Comparison of ENCODE assay signal across 8 mouse cellular contexts in the genomic region with DNA sequence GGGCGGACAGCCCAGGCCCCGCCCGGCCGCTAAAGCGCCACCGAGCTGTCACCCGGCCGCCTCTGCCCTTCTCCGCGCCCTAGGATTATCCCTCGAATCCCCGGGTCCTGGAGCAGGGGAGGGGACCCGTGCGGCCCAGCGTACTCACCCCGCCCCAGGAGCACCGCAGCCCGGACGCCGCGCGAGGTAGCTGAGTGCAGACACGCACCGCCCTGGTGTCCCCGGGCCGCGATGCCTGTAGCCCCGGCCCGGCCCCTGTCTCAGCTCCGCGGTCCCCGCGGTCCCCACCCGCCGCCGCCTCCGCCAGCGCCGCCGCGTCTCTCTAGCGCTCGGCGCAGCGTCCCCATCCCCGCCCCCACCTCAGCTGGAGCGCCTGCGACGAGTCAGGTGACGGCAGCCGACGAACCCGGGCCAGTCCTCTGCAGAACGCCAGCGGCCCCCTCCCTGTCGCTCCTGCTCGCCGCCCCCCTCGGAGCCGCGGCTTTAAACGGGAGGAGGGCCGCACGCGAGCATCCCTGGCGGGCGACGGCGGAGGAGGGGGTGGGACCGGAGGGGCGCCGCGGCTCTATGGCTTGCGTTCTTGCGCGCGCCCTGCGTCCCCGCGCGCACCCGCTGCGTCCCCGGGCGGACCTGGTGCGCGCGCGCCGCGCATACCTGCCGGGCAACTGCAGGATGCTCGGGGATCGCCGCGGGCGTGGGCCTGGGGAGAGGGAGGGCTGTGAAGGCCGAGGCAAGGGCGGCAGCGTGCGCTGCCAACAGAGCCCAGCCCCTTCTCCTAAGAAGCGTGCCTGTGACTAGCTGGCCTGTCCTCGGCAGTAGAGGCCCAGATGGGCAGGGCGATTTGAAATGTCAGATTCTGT. TPM values are rescaled to one million over a fixed set of nuclear protein-coding genes. Genes with fewer than 3 reads are reported as not detected.
DNase-seq lines count a peak whose midpoint lies in the region; ATAC-seq and TF ChIP-seq lines count a peak whose summit lies in the region.

Gene Snap91, minus strand, starts transcription at position 542 of the 860 bp plus-strand sequence.

- H3K36me3 ChIP-seq in embryonic facial prominence, embryonic 10.5 days (replicated peaks) = no peaks in the 10 kb centered on the region
- H3K36me3 ChIP-seq in heart, postnatal 0 days (replicated peaks; ENCODE audit: control insufficient read depth, insufficient read depth, low read length) = no peaks in the 10 kb centered on the region
- H3K36me3 ChIP-seq in stomach, embryonic 14.5 days (ENCODE audit: control insufficient read depth, insufficient read depth, low read length) = no peaks in the 10 kb centered on the region

- TF ChIP-seq CTCF in heart, postnatal 0 days (IDR thresholded peaks at IDR 0.05; ENCODE audit: low read depth) = no peak

- no peak for TF ChIP-seq EP300 in heart, postnatal 0 days (IDR thresholded peaks at IDR 0.05; ENCODE audit: low read depth)

- peaks cover 68% of the 10 kb centered on the region for H3K27me3 ChIP-seq in embryonic facial prominence, embryonic 10.5 days (replicated peaks; ENCODE audit: low read depth, poor library complexity, severe bottlenecking)
- H3K27me3 ChIP-seq in heart, postnatal 0 days (ENCODE audit: control insufficient read depth, insufficient read depth, low read length) = peaks cover 21% of the 10 kb centered on the region; the same call in 1 of the 2 replicates
- peaks cover 32% of the 10 kb centered on the region for H3K27me3 ChIP-seq in stomach, embryonic 14.5 days (ENCODE audit: control insufficient read depth, insufficient read depth, low read length)

- H3K9me3 ChIP-seq in embryonic facial prominence, embryonic 10.5 days = no peaks in the 10 kb centered on the region
- no peaks in the 10 kb centered on the region for H3K9me3 ChIP-seq in heart, postnatal 0 days (replicated peaks; ENCODE audit: control insufficient read depth, low read length)
- H3K9me3 ChIP-seq in stomach, embryonic 14.5 days (ENCODE audit: control insufficient read depth, low read depth, low read length) = no peaks in the 10 kb centered on the region

- WGBS in embryonic facial prominence, embryonic 10.5 days = under 1% methylated on average over 104 of the region's 104 CpGs
- WGBS in heart, postnatal 0 days = under 1% methylated on average over 92 of the region's 104 CpGs
- WGBS in stomach, embryonic 14.5 days = 1% methylated on average over 90 of the region's 104 CpGs

- peak within 1 kb of the TSS; percentile 64 for H3K9ac ChIP-seq in heart, postnatal 0 days (replicated peaks; ENCODE audit: low read depth, low read length)
- H3K9ac ChIP-seq in stomach, embryonic 14.5 days (replicated peaks; ENCODE audit: low read depth, low read length) = no peak within 1 kb of the TSS

- peak within 1 kb of the TSS; percentile 79 for H3K27ac ChIP-seq in embryonic facial prominence, embryonic 10.5 days (replicated peaks)
- peak within 1 kb of the TSS; percentile 88 for H3K27ac ChIP-seq in heart, postnatal 0 days (ENCODE audit: low read depth)
- no peak within 1 kb of the TSS for H3K27ac ChIP-seq in stomach, embryonic 14.5 days (ENCODE audit: low read length)

- peak within 1 kb of the TSS; percentile 68 for H3K4me2 ChIP-seq in heart, postnatal 0 days (ENCODE audit: low read depth, low read length)
- peak within 1 kb of the TSS; percentile 99 for H3K4me2 ChIP-seq in stomach, embryonic 14.5 days (replicated peaks; ENCODE audit: low read depth, low read length)

- H3K4me3 ChIP-seq in embryonic facial prominence, embryonic 10.5 days = peak within 1 kb of the TSS; percentile 83
- H3K4me3 ChIP-seq in heart, postnatal 0 days (ENCODE audit: low read depth, low read length) = peak within 1 kb of the TSS; percentile 80
- peak within 1 kb of the TSS; percentile 65 for H3K4me3 ChIP-seq in stomach, embryonic 14.5 days (ENCODE audit: low read depth, low read length)

- peak; percentile 68 for DNase-seq in ES-CJ7 (ENCODE audit: low read depth, low spot score)
- peak; percentile 74 for DNase-seq in adrenal gland, postnatal 10 days
- peak; percentile 82 for DNase-seq in embryonic facial prominence, embryonic 10.5 days (ENCODE audit: low spot score)
- peak; percentile 60 for DNase-seq in heart, postnatal 0 days (ENCODE audit: low spot score)
- DNase-seq in layer of hippocampus, adult 9-11 months = peak; percentile 90
- DNase-seq in lung, postnatal 4 days = peak; percentile 7 to 27

- H3K4me1 ChIP-seq in embryonic facial prominence, embryonic 10.5 days = peaks cover 21% of the 10 kb centered on the region
- H3K4me1 ChIP-seq in heart, postnatal 0 days (ENCODE audit: control insufficient read depth, insufficient read depth) = peaks cover 3% of the 10 kb centered on the region; the same call in 1 of the 2 replicates
- H3K4me1 ChIP-seq in stomach, embryonic 14.5 days (ENCODE audit: control insufficient read depth, insufficient read depth, low read length) = peaks cover 4% of the 10 kb centered on the region; the same call in 1 of the 2 replicates

- peak; percentile 88 for ATAC-seq in heart, postnatal 0 days (ENCODE audit: insufficient read depth, low read depth)
- ATAC-seq in stomach, embryonic 14.5 days (ENCODE audit: insufficient number of reproducible peaks, insufficient read depth, low FRiP score, low read depth) = peak; percentile 73
- ATAC-seq in erythroblast, adult 5-6 weeks (replicated peaks; ENCODE audit: low FRiP score, poor library complexity, severe bottlenecking) = no peak

RNA-seq across cellular contexts. Expression of gene Snap91, which starts in this region (rescaled TPM):
- 10 to 100 TPM; 21.7 to 22.0 TPM for total RNA-seq in adrenal gland, postnatal 10 days (2021)
- polyA plus RNA-seq in embryonic facial prominence, embryonic 10.5 days (2016; fragmentation: Nextera tagmentation; extraction: Ambion mirVana) = 4.5 and 5.4 TPM in 2 replicates
- total RNA-seq in heart, postnatal 0 days (2014; rRNA removed; ENCODE audit: low replicate concordance) = 55.3 and 66.3 TPM in 2 replicates
- 45.0 and 47.1 TPM in 2 replicates for polyA plus RNA-seq in heart, postnatal 0 days (2015; fragmentation: Nextera tagmentation; extraction: Ambion mirVana)
- polyA plus RNA-seq in stomach, embryonic 14.5 days (2014; fragmentation: Nextera tagmentation; extraction: Ambion mirVana) = 4.5 and 4.9 TPM in 2 replicates
- total RNA-seq in erythroblast, adult 5-6 weeks (2015; ENCODE audit: low replicate concordance) = not detected in 2 replicates
- total RNA-seq in erythroblast, adult 5-6 weeks (2017; ENCODE audit: low replicate concordance) = not detected in 2 replicates

Comparison
In these comparisons a context has a peak if more than half of its experiments do, and no peak if none do; other contexts are left out.
1. RNA of gene Snap91 (total RNA-seq): 55.3 to 66.3 TPM in heart, postnatal 0 days and 21.7 to 22.0 TPM in adrenal gland, postnatal 10 days; not detected in erythroblast, adult 5-6 weeks; every median in the first group is over 10 times any median in the second.
2. DNase-seq: peak in every context shown above with its lines; median percentile 90 in layer of hippocampus, adult 9-11 months; 82 in embryonic facial prominence, embryonic 10.5 days; 74 in adrenal gland, postnatal 10 days; 68 in ES-CJ7; 60 in heart, postnatal 0 days; 17 in lung, postnatal 4 days.
3. Peak in every context shown above with its lines, with median percentiles within 50 percentile points of each other: H3K4me3 ChIP-seq.